Mouse (Mus musculus) kidney, embryonic 16.5 days (tissue): ENCODE measurements around the gene Tfcp2. TPM values are rescaled to one million over a fixed set of nuclear protein-coding genes. Genes with fewer than 3 reads are reported as not detected.

Source experiments
- polyA plus RNA-seq: library from polyadenylated mRNA; unstranded; fragments of >200 nt; fragmentation: Nextera tagmentation; extraction: Ambion mirVana; gene quantifications from 2 replicates; pipeline ENCODE4 v1.2.1, GENCODE M21; 2015

Gene Tfcp2
- polyA plus RNA-seq, 1 experiment from 2014 or later = 37.5 TPM

Other genes starting within 250 kb of the Tfcp2 start
- 15.5 and 19.0 TPM in 2 replicates for gene Mettl7a1, start 247.9 kb downstream of the Tfcp2 start, polyA plus RNA-seq
- 0.19 TPM in 1 of 2 replicates, not detected in the other for gene Mettl7a3, start 217.1 kb downstream of the Tfcp2 start, polyA plus RNA-seq
- 0.60 and 0.94 TPM in 2 replicates for gene Methig1, start 198.9 kb downstream of the Tfcp2 start, polyA plus RNA-seq
- 0.41 and 0.60 TPM in 2 replicates for gene Mettl7a2, start 198.8 kb downstream of the Tfcp2 start, polyA plus RNA-seq
- gene Higd1c, start 187.5 kb downstream of the Tfcp2 start, polyA plus RNA-seq = 0.35 and 1.3 TPM in 2 replicates
- gene Gm5475, start 129.9 kb downstream of the Tfcp2 start, polyA plus RNA-seq = 0.19 and 0.22 TPM in 2 replicates
- gene Slc11a2, start 126.9 kb downstream of the Tfcp2 start, polyA plus RNA-seq = 36.8 and 37.4 TPM in 2 replicates
- 31.8 and 33.1 TPM in 2 replicates for gene Letmd1, start 83.0 kb downstream of the Tfcp2 start, polyA plus RNA-seq
- gene Csrnp2, start 56.5 kb downstream of the Tfcp2 start, polyA plus RNA-seq = 15.3 and 16.4 TPM in 2 replicates
- gene Pou6f1, start 48.0 kb upstream of the Tfcp2 start, polyA plus RNA-seq = 10.1 and 10.2 TPM in 2 replicates
- gene Dazap2, start 63.3 kb upstream of the Tfcp2 start, polyA plus RNA-seq = 262 and 290 TPM in 2 replicates
- gene Smagp, start 84.9 kb upstream of the Tfcp2 start, polyA plus RNA-seq = 41.6 and 45.4 TPM in 2 replicates
- 2.1 and 3.0 TPM in 2 replicates for gene Bin2, start 117.5 kb upstream of the Tfcp2 start, polyA plus RNA-seq
- 27.1 and 41.9 TPM in 2 replicates for gene Cela1, start 135.9 kb upstream of the Tfcp2 start, polyA plus RNA-seq
- 0.87 and 1.1 TPM in 2 replicates for gene Galnt6, start 177.4 kb upstream of the Tfcp2 start, polyA plus RNA-seq
- 8.4 and 8.7 TPM in 2 replicates for gene Slc4a8, start 209.7 kb upstream of the Tfcp2 start, polyA plus RNA-seq